Comparison of ENCODE assay signal across 16 mouse cellular contexts in genomic region chr5:25392655-25393054, GRCm38 (mm10).
"Had no signal": no experiment of that assay in that cellular context is flagged by ENCODE, and none has a peak within 500 bp of the region (broad histone marks: within the 10 kb centered on the region; RNA-seq: fewer than 3 reads in every experiment).

No protein-coding gene starts in this region.

- H3K27me3 ChIP-seq: midbrain, embryonic 12.5 days; neural tube, embryonic 12.5 days had no signal

- H3K9me3 ChIP-seq: midbrain, embryonic 10.5 days; midbrain, embryonic 12.5 days; neural tube, embryonic 12.5 days had no signal

- H3K27ac ChIP-seq: midbrain, embryonic 10.5 days; midbrain, embryonic 12.5 days; neural tube, embryonic 12.5 days had no signal

- ATAC-seq: midbrain, embryonic 16.5 days had no signal

- H3K4me1 ChIP-seq: midbrain, embryonic 10.5 days; midbrain, embryonic 12.5 days; neural tube, embryonic 12.5 days had no signal

- DNase-seq: lung, adult 18-20 months; lung, embryonic 14.5 days; lung, postnatal 10 days; lung, postnatal 4 days; midbrain, embryonic 14.5 days; right cerebral cortex, postnatal 25 days; right cerebral cortex, postnatal 4 days; spleen, adult 18-20 months; thymus, adult 18-20 months; thymus, postnatal 14 days; thymus, postnatal 4 days had no signal

- H3K9ac ChIP-seq: lung, embryonic 14.5 days; midbrain, embryonic 12.5 days; neural tube, embryonic 12.5 days had no signal

- H3K4me3 ChIP-seq: midbrain, embryonic 10.5 days; midbrain, embryonic 12.5 days; myocyte; neural tube, embryonic 12.5 days had no signal

- H3K4me2 ChIP-seq: lung, embryonic 14.5 days; midbrain, embryonic 12.5 days; neural tube, embryonic 12.5 days had no signal
